Mouse (Mus musculus) heart, adult 2 months (tissue): ENCODE data around the gene Gcc1.

Experiments
- CTCF ChIP-seq: fragments of 200-600 bp; IDR thresholded peaks from 2 replicates; pipeline ENCODE4 v1.8.1; 2022; ENCODE audit warnings: antibody characterized with exemption, mild to moderate bottlenecking, moderate library complexity
- EP300 ChIP-seq: fragments of 200-500 bp; IDR thresholded peaks from 2 replicates; pipeline ENCODE4 v1.6.1; 2011; ENCODE audit warnings: low read depth, low read length, control low read depth; ENCODE audit not compliant: insufficient read depth
- POLR2A ChIP-seq: fragments of 200-500 bp; IDR thresholded peaks from 2 replicates; pipeline ENCODE4 v1.6.1; 2011; ENCODE audit warnings: mild to moderate bottlenecking, low read depth, low read length, control low read depth; ENCODE audit not compliant: insufficient read depth

DNA sequence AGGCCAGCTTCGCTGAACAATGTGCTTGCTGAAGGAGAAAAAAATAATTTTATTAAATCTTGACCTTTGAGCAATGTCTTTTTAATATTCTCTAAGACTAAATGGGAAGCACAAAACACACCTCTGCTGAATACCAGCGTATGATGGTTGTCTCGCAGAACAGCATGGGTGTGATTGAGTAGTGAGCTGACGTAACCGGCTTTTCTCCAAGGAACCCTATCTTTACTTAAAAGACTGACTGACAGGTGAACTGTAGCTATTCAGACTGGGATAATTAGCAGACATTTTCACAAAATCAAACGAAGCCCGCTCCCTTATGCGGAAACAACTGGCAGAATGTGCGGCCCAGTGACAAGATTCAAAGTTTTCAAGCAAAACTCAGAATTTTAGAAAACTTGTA, 60.6 kb downstream of the Gcc1 start:
- no peak for TF ChIP-seq EP300
- TF ChIP-seq CTCF: no peak
- no peak for TF ChIP-seq POLR2A
